Mouse (Mus musculus) MEL (cell line): ENCODE results near the gene Gm44805. TPM values are rescaled to one million over a fixed set of nuclear protein-coding genes. Genes with fewer than 3 reads are reported as not detected.

Experiments used
- DNase-seq: peaks from one replicate; pipeline ENCODE4 v3.0.0; 2011; ENCODE audit warnings: low read depth, low spot score
- H3K27ac ChIP-seq: 2 replicates; pipeline ENCODE4 v1.5.1; 2012; ENCODE audit warnings: low read depth, mild to moderate bottlenecking, control low read depth, low read length, moderate library complexity; ENCODE audit not compliant: control insufficient read depth
- H3K27me3 ChIP-seq, 2 experiments: fragments of 150-350 bp in 1 of 2; sonication (generic) in 1 of 2; 2 replicates each; pipeline ENCODE4 v1.6.1; 2012; ENCODE audit warnings: low read length in 2 of 2, mild to moderate bottlenecking in 2 of 2, improper control_type of control experiment in 1 of 2, moderate library complexity in 1 of 2; ENCODE audit not compliant: insufficient read depth in 2 of 2, control insufficient read depth in 1 of 2
- H3K36me3 ChIP-seq, 2 experiments: 2 replicates each; pipeline ENCODE4 v1.6.1; 2012 to 2014; ENCODE audit warnings: low read length in 2 of 2, improper control_type of control experiment in 1 of 2, inconsistent platforms in 1 of 2, mild to moderate bottlenecking in 1 of 2; ENCODE audit not compliant: insufficient read depth in 2 of 2, control insufficient read depth in 1 of 2
- H3K4me1 ChIP-seq, 2 experiments: fragments of 150-350 bp in 1 of 2; sonication (generic) in 1 of 2; 2 replicates each; pipeline ENCODE4 v1.6.1; 2012; ENCODE audit warnings: low read length in 2 of 2, improper control_type of control experiment in 1 of 2, mild to moderate bottlenecking in 1 of 2; ENCODE audit not compliant: insufficient read depth in 2 of 2, control insufficient read depth in 1 of 2
- H3K4me3 ChIP-seq, 2 experiments: fragments of 150-350 bp in 1 of 2; sonication (generic) in 1 of 2; 2 replicates each; pipeline ENCODE4 v1.5.1; 2012; ENCODE audit warnings: low read depth in 2 of 2, low read length in 2 of 2, mild to moderate bottlenecking in 2 of 2, moderate library complexity in 2 of 2, control low read depth in 1 of 2, improper control_type of control experiment in 1 of 2; ENCODE audit not compliant: control insufficient read depth in 1 of 2, insufficient read depth in 1 of 2
- H3K79me2 ChIP-seq: 2 replicates; pipeline ENCODE4 v1.6.1; 2012; ENCODE audit warnings: mild to moderate bottlenecking, low read length, moderate library complexity; ENCODE audit not compliant: control insufficient read depth, poor library complexity, insufficient read depth
- H3K9ac ChIP-seq: 2 replicates; pipeline ENCODE4 v1.6.1; 2012; ENCODE audit warnings: low read depth, mild to moderate bottlenecking, control low read depth, low read length, moderate library complexity; ENCODE audit not compliant: control insufficient read depth, poor library complexity, severe bottlenecking
- H3K9me3 ChIP-seq: fragments of 150-350 bp; sonication (generic); replicated peaks from 2 replicates; pipeline ENCODE4 v1.6.1; 2012; ENCODE audit warnings: mild to moderate bottlenecking, low read length, improper control_type of control experiment, moderate library complexity; ENCODE audit not compliant: insufficient read depth
- BHLHE40 ChIP-seq: IDR thresholded peaks from 2 replicates; pipeline ENCODE4 v1.6.1; 2012; ENCODE audit warnings: low read depth, mild to moderate bottlenecking, inconsistent platforms, low read length, improper control_type of control experiment, borderline replicate concordance
- CHD1 ChIP-seq: IDR thresholded peaks from 2 replicates; pipeline ENCODE4 v1.6.1; 2012; ENCODE audit warnings: low read depth, mild to moderate bottlenecking, inconsistent platforms, low read length, improper control_type of control experiment
- CHD2 ChIP-seq: IDR thresholded peaks from 2 replicates; pipeline ENCODE4 v1.6.1; 2011; ENCODE audit warnings: low read length, improper control_type of control experiment
- ELF1 ChIP-seq: IDR thresholded peaks from 2 replicates; pipeline ENCODE4 v1.6.1; 2014; ENCODE audit warnings: low read depth, mild to moderate bottlenecking, inconsistent platforms, low read length, improper control_type of control experiment, moderate library complexity
- EP300 ChIP-seq, 2 experiments: IDR thresholded peaks; 2 replicates each; pipeline ENCODE4 v1.6.1; 2011; ENCODE audit warnings: improper control_type of control experiment in 2 of 2, low read length in 2 of 2, low read depth in 1 of 2, mild to moderate bottlenecking in 1 of 2
- ETS1 ChIP-seq: IDR thresholded peaks from 2 replicates; pipeline ENCODE4 v1.6.1; 2012; ENCODE audit warnings: low read depth, mild to moderate bottlenecking, inconsistent platforms, low read length, improper control_type of control experiment, moderate library complexity
- GABPA ChIP-seq: IDR thresholded peaks from 2 replicates; pipeline ENCODE4 v1.6.1; 2012; ENCODE audit warnings: low read depth, mild to moderate bottlenecking, inconsistent platforms, low read length, improper control_type of control experiment, moderate library complexity
- GATA1 ChIP-seq: IDR thresholded peaks from 2 replicates; pipeline ENCODE4 v1.6.1; 2011; ENCODE audit warnings: low read depth, low read length, improper control_type of control experiment
- HCFC1 ChIP-seq: IDR thresholded peaks from 2 replicates; pipeline ENCODE4 v1.6.1; 2012; ENCODE audit warnings: low read depth, mild to moderate bottlenecking, inconsistent platforms, low read length, improper control_type of control experiment, moderate library complexity
- KAT2A ChIP-seq: conservative IDR thresholded peaks from 2 replicates; pipeline ENCODE4 v1.6.1; 2012; ENCODE audit warnings: low read depth, low read length, improper control_type of control experiment, inconsistent platforms
- MAFK ChIP-seq: IDR thresholded peaks from 2 replicates; pipeline ENCODE4 v1.6.1; 2011; ENCODE audit warnings: low read depth, mild to moderate bottlenecking, low read length, improper control_type of control experiment, borderline replicate concordance
- MAZ ChIP-seq: IDR thresholded peaks from 2 replicates; pipeline ENCODE4 v1.6.1; 2012; ENCODE audit warnings: low read depth, mild to moderate bottlenecking, inconsistent platforms, low read length, improper control_type of control experiment
- MEF2A ChIP-seq: IDR thresholded peaks from 2 replicates; pipeline ENCODE4 v1.6.1; 2014; ENCODE audit warnings: low read depth, mild to moderate bottlenecking, inconsistent platforms, low read length, improper control_type of control experiment; ENCODE audit not compliant: poor library complexity, insufficient replicate concordance, severe bottlenecking; ENCODE audit errors: extremely low read depth
- MXI1 ChIP-seq: IDR thresholded peaks from 2 replicates; pipeline ENCODE4 v1.6.1; 2011; ENCODE audit warnings: mild to moderate bottlenecking, low read depth, low read length, improper control_type of control experiment
- MYB ChIP-seq: IDR thresholded peaks from 2 replicates; pipeline ENCODE4 v1.6.1; 2011; ENCODE audit warnings: mild to moderate bottlenecking, low read depth, low read length, improper control_type of control experiment
- MYC ChIP-seq: IDR thresholded peaks from 2 replicates; pipeline ENCODE4 v1.6.1; 2011; ENCODE audit warnings: low read depth, mild to moderate bottlenecking, low read length, improper control_type of control experiment, moderate library complexity
- NELFE ChIP-seq: IDR thresholded peaks from 2 replicates; pipeline ENCODE4 v1.6.1; 2011; ENCODE audit warnings: low read depth, low read length, improper control_type of control experiment
- NRF1 ChIP-seq: IDR thresholded peaks from 2 replicates; pipeline ENCODE4 v1.6.1; 2014; ENCODE audit warnings: low read depth, mild to moderate bottlenecking, inconsistent platforms, low read length, improper control_type of control experiment, moderate library complexity; ENCODE audit not compliant: poor library complexity, insufficient read depth, severe bottlenecking
- POLR2A ChIP-seq, 2 experiments: IDR thresholded peaks; 2 replicates each; pipeline ENCODE4 v1.6.1; 2011 to 2012; ENCODE audit warnings: low read length in 2 of 2, mild to moderate bottlenecking in 2 of 2, control low read depth in 1 of 2, improper control_type of control experiment in 1 of 2, low read depth in 1 of 2, moderate library complexity in 1 of 2; ENCODE audit not compliant: control insufficient read depth in 1 of 2, insufficient read depth in 1 of 2, poor library complexity in 1 of 2
- POLR2AphosphoS2 ChIP-seq: IDR thresholded peaks from 2 replicates; pipeline ENCODE4 v1.6.1; 2011; ENCODE audit warnings: low read length, improper control_type of control experiment
- POLR2AphosphoS5 ChIP-seq: IDR thresholded peaks from 2 replicates; pipeline ENCODE4 v1.6.1; 2012; ENCODE audit warnings: low read depth, borderline replicate concordance, mild to moderate bottlenecking, inconsistent platforms, low read length, moderate library complexity, mixed read lengths
- RCOR1 ChIP-seq: IDR thresholded peaks from 2 replicates; pipeline ENCODE4 v1.6.1; 2012; ENCODE audit warnings: low read depth, mild to moderate bottlenecking, inconsistent platforms, low read length, improper control_type of control experiment
- SIN3A ChIP-seq: IDR thresholded peaks from 2 replicates; pipeline ENCODE4 v1.6.1; 2012; ENCODE audit warnings: low read length, improper control_type of control experiment, inconsistent platforms
- SMC3 ChIP-seq: IDR thresholded peaks from 2 replicates; pipeline ENCODE4 v1.6.1; 2011; ENCODE audit warnings: low read depth, low read length, improper control_type of control experiment
- TAL1 ChIP-seq: IDR thresholded peaks from 2 replicates; pipeline ENCODE4 v1.6.1; 2012; ENCODE audit warnings: mild to moderate bottlenecking, inconsistent platforms, low read length, moderate library complexity, mixed read lengths
- TBP ChIP-seq: IDR thresholded peaks from 2 replicates; pipeline ENCODE4 v1.8.0; 2011; ENCODE audit warnings: low read depth, low read length, improper control_type of control experiment
- TCF12 ChIP-seq: IDR thresholded peaks from 2 replicates; pipeline ENCODE4 v1.6.1; 2014; ENCODE audit warnings: low read depth, mild to moderate bottlenecking, inconsistent platforms, low read length, improper control_type of control experiment, moderate library complexity
- UBTF ChIP-seq: IDR thresholded peaks from 2 replicates; pipeline ENCODE4 v1.6.1; 2012; ENCODE audit warnings: low read depth, mild to moderate bottlenecking, inconsistent platforms, low read length, improper control_type of control experiment, moderate library complexity, borderline replicate concordance; ENCODE audit not compliant: insufficient read depth
- USF1 ChIP-seq: IDR thresholded peaks from 2 replicates; pipeline ENCODE4 v1.6.1; 2014; ENCODE audit warnings: low read depth, mild to moderate bottlenecking, inconsistent platforms, low read length, improper control_type of control experiment, moderate library complexity
- USF2 ChIP-seq, 2 experiments: IDR thresholded peaks; 2 replicates each; pipeline ENCODE4 v1.6.1; 2011 to 2012; ENCODE audit warnings: improper control_type of control experiment in 2 of 2, low read length in 2 of 2, borderline replicate concordance in 1 of 2, inconsistent platforms in 1 of 2, low read depth in 1 of 2, mild to moderate bottlenecking in 1 of 2; ENCODE audit not compliant: insufficient read depth in 1 of 2
- ZC3H11A ChIP-seq: IDR thresholded peaks from 2 replicates; pipeline ENCODE4 v1.6.1; 2012; ENCODE audit warnings: low read depth, mild to moderate bottlenecking, inconsistent platforms, low read length, improper control_type of control experiment
- ZKSCAN1 ChIP-seq: IDR thresholded peaks from 2 replicates; pipeline ENCODE4 v1.6.1; 2012; ENCODE audit warnings: low read depth, mild to moderate bottlenecking, inconsistent platforms, low read length, improper control_type of control experiment, moderate library complexity
- ZMIZ1 ChIP-seq: IDR thresholded peaks from 2 replicates; pipeline ENCODE4 v1.6.1; 2012; ENCODE audit warnings: low read depth, mild to moderate bottlenecking, inconsistent platforms, low read length, improper control_type of control experiment, moderate library complexity
- ZNF384 ChIP-seq: IDR thresholded peaks from 2 replicates; pipeline ENCODE4 v1.6.1; 2012; ENCODE audit warnings: low read depth, mild to moderate bottlenecking, inconsistent platforms, low read length, improper control_type of control experiment
- polyA plus RNA-seq, 2 experiments: library from polyadenylated mRNA; stranded (reverse) in 1 of 2; unstranded in 1 of 2; fragments of >175 nt in 1 of 2; fragments of >200 nt in 1 of 2; gene quantifications; 2 replicates each; pipeline versions ENCODE4 v1.2.1 to v1.2.4; 2012; ENCODE audit warnings: low replicate concordance in 2 of 2, low read depth in 1 of 2; ENCODE audit not compliant: insufficient read length in 2 of 2, insufficient read depth in 1 of 2, missing spikeins in 1 of 2
- total RNA-seq: library from RNA; depleted of rRNA; stranded (reverse); fragments of 300-350 nt; gene quantifications from 2 replicates; pipeline ENCODE4 v1.2.3, GENCODE M21; 2012

Gm44805 gene
- total and polyA plus RNA-seq, 3 experiments: not detected

DNA sequence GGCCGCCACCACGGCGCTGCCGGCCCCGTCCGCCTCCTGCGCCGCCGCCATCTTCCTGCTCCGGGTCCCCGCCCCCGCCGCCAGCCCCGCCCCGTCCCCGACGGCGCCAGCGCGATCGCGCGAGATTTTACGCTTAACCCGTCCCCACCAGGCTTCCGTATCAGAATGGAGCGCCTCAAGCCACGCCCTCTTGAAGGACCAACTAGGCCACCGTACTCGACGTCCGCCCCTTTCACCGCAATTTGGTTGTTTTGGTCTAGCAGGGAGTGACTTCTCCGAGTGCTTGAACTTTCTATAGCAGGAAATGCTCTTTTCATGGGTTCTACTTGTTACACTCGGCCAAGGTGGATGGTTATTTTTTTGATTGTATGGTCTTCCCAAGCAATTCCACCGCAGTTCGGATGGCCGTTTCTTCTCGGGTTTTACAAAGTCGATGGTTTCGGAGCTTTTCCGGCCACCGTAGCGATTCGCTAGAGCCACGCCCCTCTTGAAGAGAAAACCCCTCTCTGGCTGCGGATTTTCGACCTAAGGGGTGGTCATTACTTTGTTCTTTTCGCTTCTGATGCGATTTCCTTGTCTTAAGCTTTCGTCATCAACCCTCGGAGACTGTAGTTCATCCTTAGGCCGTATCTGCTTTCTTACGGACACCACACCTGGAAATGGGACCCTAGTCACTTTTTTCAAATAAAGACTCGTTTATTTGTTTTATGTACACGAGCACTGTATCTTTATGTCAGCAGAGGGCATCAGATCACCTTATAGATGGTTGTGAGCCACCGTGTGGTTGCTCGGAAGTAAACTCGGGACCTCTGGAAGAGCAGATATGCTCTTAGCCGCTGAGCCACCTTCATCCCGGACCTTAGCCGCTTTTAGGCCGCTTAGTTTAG is 16.0 kb downstream of the Gm44805 start, which contains the start of gene Clptm1:
TSS of gene Clptm1 (minus strand) at position 79 of the 887 bp plus-strand sequence.
- peak; percentile 99 for DNase-seq
- Histone ChIP-seq H3K4me1 (peaks cover 4 to 12% of the 10 kb centered on the region in 2 experiments; a peak in 3 of 4 replicates), H3K27ac (peak within 1 kb of the TSS; percentile 95), H3K9ac (peak within 1 kb of the TSS; percentile 89), H3K36me3 (peaks cover 0 to 11% of the 10 kb centered on the region in 2 experiments; a peak in 3 of 4 replicates), H3K9me3 (no peaks in the 10 kb centered on the region), H3K4me3 (peak within 1 kb of the TSS; percentile 81 to 87), H3K79me2 (peaks cover 43% of the 10 kb centered on the region), H3K27me3 (no peaks in the 10 kb centered on the region)
- TF ChIP-seq ZKSCAN1 (no peak), MEF2A (no peak), SMC3 (peak; percentile 61), USF2 (IDR thresholded peaks at IDR 0.05; ENCODE audit: borderline replicate concordance in 1 of 2, insufficient read depth in 1 of 2, low read depth in 1 of 2, low read length in 2 of 2) (no peak), ZNF384 (peak; percentile 55; the same call in 1 of the 2 replicates), SIN3A (peak; percentile 99), ZMIZ1 (no peak), USF1 (no peak), ELF1 (peak; percentile 90), UBTF (no peak), TAL1 (0 out of 2 replicates have a peak, but pooled peaks have one; percentile 7), KAT2A (peak; percentile 74), GABPA (no peak; the same call in 1 of the 2 replicates), RCOR1 (0 out of 2 replicates have a peak, but pooled peaks have one; percentile 13), POLR2AphosphoS5 (no peak), HCFC1 (peak; percentile 89), TBP (peak; percentile 80), TCF12 (peak; percentile 48), MXI1 (peak; percentile 84), NELFE (peak; percentile 81), CHD2 (peak; percentile 96), EP300 (IDR thresholded peaks at IDR 0.05; ENCODE audit: low read depth in 1 of 2, low read length in 2 of 2) (0 out of 4 replicates have a peak, but pooled peaks of 1 of the 2 experiments have one; percentile 22), ETS1 (no peak; the same call in 1 of the 2 replicates), MAFK (no peak), NRF1 (peak; percentile 34; the same call in 1 of the 2 replicates), MYC (0 out of 2 replicates have a peak, but pooled peaks have one; percentile 50), POLR2AphosphoS2 (peak; percentile 76; the same call in 1 of the 2 replicates), MYB (no peak), MAZ (peak; percentile 45; the same call in 1 of the 2 replicates), ZC3H11A (no peak), CHD1 (no peak), POLR2A (IDR thresholded peaks at IDR 0.05; ENCODE audit: control insufficient read depth in 1 of 2, insufficient read depth in 1 of 2, low read depth in 1 of 2, low read length in 2 of 2, poor library complexity in 1 of 2) (peak; percentile 53 to 71), BHLHE40 (no peak), GATA1 (no peak)
